Mouse (Mus musculus) urinary bladder, postnatal 4 days (tissue): ENCODE results near the gene Naa15.

Experiments used
- DNase-seq, 2 experiments: peaks; one replicate each; pipeline ENCODE4 v3.0.0; 2021 to 2022; ENCODE audit warnings: low spot score in 2 of 2

Gene Naa15

GRCm38 (mm10) chr3:51511983-51512382 is 97.0 kb downstream of the Naa15 start:
- no peak for DNase-seq

DNA sequence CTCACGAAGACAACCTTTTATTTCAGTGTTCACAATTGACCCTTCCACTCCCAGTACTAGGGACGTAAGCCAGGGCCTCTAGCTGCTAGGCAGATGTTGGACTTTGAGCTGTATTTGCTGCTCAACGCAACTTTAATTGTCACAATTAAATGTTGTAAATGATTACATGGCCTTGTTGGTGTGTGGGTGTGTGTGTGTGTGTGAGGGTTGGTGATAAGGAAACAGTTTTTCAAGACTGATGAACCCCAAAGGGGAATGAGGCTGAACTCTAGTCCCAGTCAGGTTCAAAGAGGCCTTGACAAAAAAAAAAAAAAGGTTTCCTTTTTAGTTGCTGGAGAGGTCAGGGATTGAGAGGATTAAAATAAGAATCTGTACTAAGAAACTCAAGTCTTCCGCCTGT is 102.5 kb downstream of the Naa15 start:
- no peak for DNase-seq

GRCm38 (mm10) chr3:51517878-51518762 is 103.2 kb downstream of the Naa15 start:
- DNase-seq = no peak

DNA sequence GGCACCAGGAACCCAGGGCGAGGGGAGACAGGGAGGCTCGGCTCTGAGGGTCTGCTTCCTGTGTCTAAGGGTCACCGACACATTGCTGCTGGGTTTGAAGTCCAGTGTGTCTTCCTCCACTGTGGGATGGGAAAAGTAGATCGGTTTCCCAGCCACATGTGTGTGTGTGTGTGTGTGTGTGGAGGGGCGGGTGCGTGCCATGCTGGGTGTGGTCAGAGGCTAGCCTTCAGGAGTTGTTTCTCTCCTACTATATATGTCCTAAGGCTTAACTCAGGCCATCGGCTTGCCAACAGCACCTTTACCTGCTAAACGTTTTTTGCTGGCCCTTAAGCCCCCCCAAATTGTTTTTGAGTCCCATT is 103.8 kb downstream of the Naa15 start:
- DNase-seq = no peak

- no peak for DNase-seq
Observed at GRCm38 (mm10) chr3:51521262-51521661, 106.3 kb downstream of the Naa15 start.

DNA sequence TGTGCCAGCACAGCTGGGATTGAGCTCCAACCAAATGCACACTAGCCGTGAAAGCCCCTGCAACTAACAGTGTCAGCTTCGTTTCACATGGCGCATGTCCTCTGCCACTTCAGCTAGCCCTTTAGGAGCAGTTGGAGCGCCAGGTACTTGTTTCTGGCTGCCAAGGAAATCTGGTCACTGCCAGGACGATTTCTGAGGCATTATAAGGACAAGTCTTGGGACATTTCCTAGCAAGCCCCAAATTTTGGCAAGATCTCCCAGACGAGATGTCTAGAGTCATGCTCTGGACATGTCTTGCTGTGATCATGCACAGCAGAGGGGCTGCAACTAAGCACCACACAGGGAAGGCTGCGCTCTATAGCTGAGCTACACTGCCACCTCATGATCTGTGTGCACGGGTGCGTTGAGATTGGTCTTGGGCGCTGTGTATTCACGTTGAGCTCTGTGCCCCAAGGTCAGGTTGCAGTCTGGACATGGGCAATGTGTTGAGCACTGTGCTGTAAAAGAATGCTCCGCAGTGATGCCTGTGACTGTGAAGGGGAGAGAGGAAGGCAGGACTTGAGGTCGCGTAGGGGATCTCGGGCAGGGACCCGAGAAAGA is 110.3 kb downstream of the Naa15 start:
- DNase-seq = no peak
